Mouse (Mus musculus): ENCODE data around the gene Gm43191. TPM values are rescaled to one million over a fixed set of nuclear protein-coding genes. Genes with fewer than 3 reads are reported as not detected.

The Gm43191 gene
- not detected for polyA plus RNA-seq (2014; fragmentation: Illumina TruSeq; extraction: RNeasy Lipid Tissue Mini Kit (QIAGEN cat#74804))

DNA sequence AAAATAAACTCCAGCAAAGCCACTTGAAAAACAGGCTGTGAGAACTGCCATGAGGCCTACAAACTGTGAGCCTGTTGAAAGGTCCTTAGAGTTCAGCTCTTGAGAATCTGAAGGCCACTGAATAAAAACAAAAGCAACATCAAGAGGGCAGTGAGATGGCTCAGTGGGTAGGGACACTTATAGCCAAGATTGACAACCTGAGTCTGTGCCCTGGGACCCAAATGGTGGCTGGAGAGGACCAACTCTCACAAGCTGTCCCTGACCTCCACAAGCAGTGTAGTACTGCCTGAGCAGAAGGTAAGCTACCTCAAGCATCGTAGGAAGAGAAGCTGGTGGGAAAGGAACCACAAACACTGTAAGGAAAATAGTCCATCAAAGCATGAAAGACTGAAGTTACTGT, at the start of gene Gm43191:
Gene Gm43191 (minus strand): TSS at position 101 of the 400 bp plus-strand sequence.

DNA sequence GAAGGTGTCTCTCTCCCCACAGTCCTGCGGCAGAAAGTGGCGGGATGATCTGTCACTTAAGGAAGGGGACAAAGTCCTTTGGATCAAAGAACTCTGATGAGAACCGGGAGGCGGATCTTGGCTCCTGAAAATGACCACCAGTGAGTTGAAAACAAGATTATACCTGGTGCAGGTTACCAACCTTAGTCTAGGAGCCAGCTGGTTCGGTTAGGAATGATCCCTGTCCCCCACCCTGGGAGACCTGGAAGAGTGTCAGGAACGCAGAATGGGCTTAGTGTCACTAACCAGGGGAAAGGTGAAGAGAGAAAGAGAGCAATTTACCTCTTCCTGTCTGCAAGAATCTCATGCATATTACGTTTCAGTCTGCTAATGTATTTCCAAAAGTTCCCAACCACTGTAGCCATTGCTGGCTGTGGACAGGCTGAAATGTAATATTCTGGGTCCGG, 31.4 kb upstream of the Gm43191 start, which contains the start of gene Slc35a3:
Gene Slc35a3 (minus strand): TSS at position 396 of the 446 bp plus-strand sequence.

DNA sequence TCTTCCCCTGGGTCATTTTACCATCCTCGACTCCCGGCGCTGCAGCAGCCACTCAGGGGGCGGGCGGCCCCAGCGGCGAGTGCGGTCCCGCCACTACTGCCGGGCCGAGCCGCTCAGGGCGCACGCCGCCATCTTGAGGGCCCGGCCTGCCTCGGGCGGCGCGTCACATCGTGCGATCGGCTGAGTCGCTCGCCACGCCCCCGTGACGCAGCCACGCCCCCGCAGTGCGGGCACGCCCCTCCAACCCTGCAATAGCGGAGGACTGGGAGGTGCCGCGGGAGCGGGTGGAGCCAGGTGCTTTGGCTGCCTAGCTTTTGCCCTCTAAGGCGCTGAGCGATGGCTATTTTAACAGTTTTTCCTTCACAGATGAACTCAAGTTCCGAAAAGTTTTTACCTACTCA, 18.6 kb downstream of the Gm43191 start, which contains the start of gene Mfsd14a:
Gene Mfsd14a (minus strand): TSS at position 215 of the 401 bp plus-strand sequence.

DNA sequence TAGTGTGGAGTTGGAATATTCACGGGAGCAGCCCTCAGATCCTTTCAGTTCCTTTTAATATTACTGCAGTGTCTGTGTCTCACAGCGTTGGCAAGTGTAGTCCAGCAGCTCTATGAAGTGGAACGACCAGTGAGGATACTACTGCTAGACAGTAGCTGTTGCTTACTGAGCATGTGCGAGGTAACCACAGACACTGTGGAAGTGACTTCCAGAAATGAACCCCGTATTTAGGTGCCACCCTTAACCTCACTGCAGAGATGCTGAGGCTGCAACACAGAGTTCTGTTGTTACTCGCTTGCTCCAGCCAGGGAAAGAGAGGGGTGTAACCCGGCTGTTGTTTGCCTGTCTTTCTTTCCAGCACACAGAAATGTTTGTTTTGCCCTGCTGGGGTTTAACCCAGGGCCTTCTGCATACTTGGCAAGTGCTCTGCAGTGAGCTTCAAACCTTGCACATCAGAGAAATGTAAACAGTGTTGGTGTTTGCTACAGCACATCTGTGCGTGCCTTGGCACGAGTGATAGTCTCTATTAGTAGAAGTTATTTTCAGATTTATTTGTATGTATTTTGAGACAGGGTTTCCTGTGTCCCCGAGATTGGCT, 66.7 kb downstream of the Gm43191 start, which contains the start of gene Trmt13:
Gene Trmt13 (minus strand): TSS at position 293 of the 598 bp plus-strand sequence.

DNA sequence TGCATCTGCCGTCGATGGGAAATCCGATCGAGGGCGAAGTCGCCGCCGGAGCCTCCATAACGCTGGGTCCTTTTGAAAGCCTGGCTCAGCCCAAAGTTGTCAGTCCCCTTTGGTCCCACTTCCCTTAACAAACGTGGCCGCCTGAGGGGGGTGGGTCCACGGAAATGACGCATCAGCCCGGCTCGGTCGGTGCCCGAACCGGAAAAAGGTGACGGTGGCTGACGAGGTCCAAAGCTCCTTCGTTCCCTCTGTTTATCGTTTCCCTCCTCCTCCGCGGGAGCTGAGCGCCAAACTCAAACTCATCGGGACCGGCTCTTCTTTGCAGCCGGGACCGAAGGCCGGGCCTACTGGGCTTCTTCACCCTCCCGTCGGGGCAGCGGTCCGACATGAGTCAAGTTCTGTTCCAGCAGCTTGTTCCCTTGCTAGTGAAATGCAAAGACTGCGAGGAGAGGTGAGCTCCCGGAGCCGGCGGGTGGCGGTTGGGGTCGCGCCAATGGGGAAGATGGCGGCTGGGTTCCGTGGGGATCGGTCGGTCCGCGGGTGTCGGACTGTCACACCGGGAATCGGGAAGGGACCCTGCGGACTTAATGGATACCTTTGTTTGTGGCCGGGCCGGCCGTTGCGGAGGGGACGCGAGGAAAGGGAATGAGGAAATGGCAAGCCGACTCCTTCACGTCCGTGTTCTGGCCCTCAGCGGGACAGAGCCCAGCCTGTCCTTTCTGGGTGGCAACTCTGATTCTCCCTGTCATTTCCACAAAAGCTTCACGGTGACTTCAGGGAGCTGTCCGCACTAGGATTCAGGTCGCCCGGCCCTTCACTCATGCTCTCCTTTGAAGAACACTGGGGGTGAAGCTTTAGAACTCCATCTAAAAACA, 86.1 kb downstream of the Gm43191 start, which contains the start of gene Sass6:
Gene Sass6 (plus strand): TSS at position 255 of the 875 bp plus-strand sequence.

Other genes with a start within 250 kb of the Gm43191 start
- gene Rtca, start 173.1 kb downstream of the Gm43191 start, polyA plus RNA-seq (2014; fragmentation: Illumina TruSeq; extraction: RNeasy Lipid Tissue Mini Kit (QIAGEN cat#74804)): 59.6 TPM
- 77.7 TPM for gene Dbt, start 168.2 kb downstream of the Gm43191 start, polyA plus RNA-seq (2014; fragmentation: Illumina TruSeq; extraction: RNeasy Lipid Tissue Mini Kit (QIAGEN cat#74804))
- gene Lrrc39, start 118.3 kb downstream of the Gm43191 start, polyA plus RNA-seq (2014; fragmentation: Illumina TruSeq; extraction: RNeasy Lipid Tissue Mini Kit (QIAGEN cat#74804)): 1.3 TPM
- gene Sass6, start 86.3 kb downstream of the Gm43191 start, polyA plus RNA-seq (2014; fragmentation: Illumina TruSeq; extraction: RNeasy Lipid Tissue Mini Kit (QIAGEN cat#74804)): 27.7 TPM
- 17.7 TPM for gene Trmt13, start 66.7 kb downstream of the Gm43191 start, polyA plus RNA-seq (2014; fragmentation: Illumina TruSeq; extraction: RNeasy Lipid Tissue Mini Kit (QIAGEN cat#74804))
- 118 TPM for gene Mfsd14a, start 18.6 kb downstream of the Gm43191 start, polyA plus RNA-seq (2014; fragmentation: Illumina TruSeq; extraction: RNeasy Lipid Tissue Mini Kit (QIAGEN cat#74804))
- gene Slc35a3, start 31.6 kb upstream of the Gm43191 start, polyA plus RNA-seq (2014; fragmentation: Illumina TruSeq; extraction: RNeasy Lipid Tissue Mini Kit (QIAGEN cat#74804)): 93.3 TPM
- 35.4 TPM for gene Agl, start 126.9 kb upstream of the Gm43191 start, polyA plus RNA-seq (2014; fragmentation: Illumina TruSeq; extraction: RNeasy Lipid Tissue Mini Kit (QIAGEN cat#74804))
- gene Frrs1, start 178.2 kb upstream of the Gm43191 start, polyA plus RNA-seq (2014; fragmentation: Illumina TruSeq; extraction: RNeasy Lipid Tissue Mini Kit (QIAGEN cat#74804)): 10.1 TPM